Mouse (Mus musculus) lung, postnatal 10 days (tissue): ENCODE data around the gene Carnmt1.

Experiments
- DNase-seq: peaks from one replicate; pipeline ENCODE4 v3.0.0; 2021

The Carnmt1 gene

GRCm38 (mm10) chr19:18670608-18671007 lies at the start of gene Carnmt1:
Carnmt1 (plus strand) TSS chr19:18670764.
- peak; percentile 100 for DNase-seq

GRCm38 (mm10) chr19:18623894-18624293 lies 46.7 kb upstream of the Carnmt1 start:
- DNase-seq = no peak

GRCm38 (mm10) chr19:18629589-18629988 lies 41.0 kb upstream of the Carnmt1 start:
- peak; percentile 17 for DNase-seq

- peak; percentile 51 for DNase-seq
Observed at GRCm38 (mm10) chr19:18630221-18631119, 40.1 kb upstream of the Carnmt1 start.

GRCm38 (mm10) chr19:18631161-18631643 lies 39.4 kb upstream of the Carnmt1 start:
- peak; percentile 79 for DNase-seq

- DNase-seq = peak; percentile 99
Observed at GRCm38 (mm10) chr19:18631644-18632219, 38.8 kb upstream of the Carnmt1 start, which contains the start of the genes Ostf1 and Nmrk1. Ostf1 (minus strand) TSS chr19:18631823. Nmrk1 (plus strand) TSS chr19:18631950.

- no peak for DNase-seq
Observed at GRCm38 (mm10) chr19:18632231-18633185, 38.1 kb upstream of the Carnmt1 start.

GRCm38 (mm10) chr19:18637954-18638353 lies 32.6 kb upstream of the Carnmt1 start:
- DNase-seq = no peak

- DNase-seq = no peak
Observed at GRCm38 (mm10) chr19:18638949-18639348, 31.6 kb upstream of the Carnmt1 start.

GRCm38 (mm10) chr19:18639552-18639951 lies 31.0 kb upstream of the Carnmt1 start:
- no peak for DNase-seq

GRCm38 (mm10) chr19:18641001-18641400 lies 29.6 kb upstream of the Carnmt1 start:
- DNase-seq = no peak

GRCm38 (mm10) chr19:18643411-18643810 lies 27.2 kb upstream of the Carnmt1 start:
- no peak for DNase-seq

- no peak for DNase-seq
Observed at GRCm38 (mm10) chr19:18644084-18644483, 26.5 kb upstream of the Carnmt1 start.

- no peak for DNase-seq
Observed at GRCm38 (mm10) chr19:18646397-18646796, 24.2 kb upstream of the Carnmt1 start.

- DNase-seq = no peak
Observed at GRCm38 (mm10) chr19:18646853-18647420, 23.6 kb upstream of the Carnmt1 start.

- no peak for DNase-seq
Observed at GRCm38 (mm10) chr19:18647775-18648557, 22.6 kb upstream of the Carnmt1 start.

GRCm38 (mm10) chr19:18648558-18648945 lies 22.0 kb upstream of the Carnmt1 start:
- no peak for DNase-seq

- DNase-seq = no peak
Observed at GRCm38 (mm10) chr19:18649955-18650354, 20.6 kb upstream of the Carnmt1 start.

- DNase-seq = no peak
Observed at GRCm38 (mm10) chr19:18650473-18650872, 20.1 kb upstream of the Carnmt1 start.

- no peak for DNase-seq
Observed at GRCm38 (mm10) chr19:18652592-18652991, 18.0 kb upstream of the Carnmt1 start.

- DNase-seq = no peak
Observed at GRCm38 (mm10) chr19:18653058-18653457, 17.5 kb upstream of the Carnmt1 start.

GRCm38 (mm10) chr19:18654330-18654729 lies 16.2 kb upstream of the Carnmt1 start:
- DNase-seq = no peak
